Mouse (Mus musculus) thymus, postnatal 14 days (tissue): ENCODE data around the gene Adipoq.
A peak's percentile ranks its signal among the peaks of the same experiment; 100 is the strongest.

Experiments used
- DNase-seq: peaks from one replicate; pipeline ENCODE4 v3.0.0; 2021

Gene Adipoq

GRCm38 (mm10) chr16:23115486-23115885 lies 30.9 kb upstream of the Adipoq start:
- DNase-seq: no peak

- no peak for DNase-seq
These were observed 29.2 kb upstream of the Adipoq start for GRCm38 (mm10) chr16:23117173-23117572.

DNA sequence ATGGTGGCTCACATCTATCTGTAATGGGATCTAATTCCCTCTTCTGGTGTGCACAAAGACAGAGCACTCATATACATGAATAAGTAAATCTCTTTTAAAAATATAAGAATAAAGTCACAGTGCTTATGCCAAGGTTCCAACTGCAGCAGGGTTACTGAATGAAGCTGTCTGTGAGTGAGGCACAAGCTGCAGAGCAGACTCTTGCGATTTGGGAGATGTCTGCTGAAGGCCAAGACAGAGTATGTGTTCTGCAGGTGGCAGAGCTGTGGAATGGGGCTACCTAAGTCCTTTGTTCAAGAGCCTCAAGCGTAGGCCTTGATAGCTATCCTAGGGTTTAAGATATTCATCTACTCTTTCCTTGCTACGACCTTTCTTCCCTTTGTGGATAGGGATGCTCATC lies 23.9 kb upstream of the Adipoq start:
- no peak for DNase-seq

DNA sequence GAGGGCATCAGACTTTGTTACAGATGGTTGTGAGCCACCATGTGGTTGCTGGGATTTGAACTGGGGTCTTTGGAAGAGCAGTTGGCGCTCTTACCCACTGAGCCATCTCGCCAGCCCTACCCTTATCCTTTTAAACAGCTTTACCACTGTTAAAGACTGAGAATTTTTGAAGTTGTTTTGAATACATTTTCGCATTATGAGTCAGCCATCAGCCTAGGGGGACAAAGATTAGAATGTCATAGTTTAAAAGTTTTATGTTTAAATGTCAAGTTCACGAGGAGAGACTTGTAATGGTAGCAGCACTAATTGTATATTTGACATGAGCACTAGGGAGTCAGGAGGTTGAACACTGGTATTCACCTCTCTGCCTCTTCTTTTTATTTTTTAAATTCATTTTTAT lies 23.2 kb upstream of the Adipoq start:
- no peak for DNase-seq

GRCm38 (mm10) chr16:23124398-23124797 lies 21.9 kb upstream of the Adipoq start:
- no peak for DNase-seq

GRCm38 (mm10) chr16:23127311-23127672 lies 19.0 kb upstream of the Adipoq start:
- peak; percentile 25 for DNase-seq

GRCm38 (mm10) chr16:23127673-23128375 lies 18.5 kb upstream of the Adipoq start, which contains the start of gene Rfc4:
Gene Rfc4 (minus strand): TSS chr16:23127737.
- DNase-seq: peak; percentile 93

- no peak for DNase-seq
These were observed 16.0 kb upstream of the Adipoq start for GRCm38 (mm10) chr16:23130303-23130702.

- DNase-seq: no peak
These were observed 14.0 kb upstream of the Adipoq start for GRCm38 (mm10) chr16:23132336-23132735.

GRCm38 (mm10) chr16:23135421-23136149 lies 10.8 kb upstream of the Adipoq start:
- no peak for DNase-seq

- DNase-seq: no peak
These were observed 9.8 kb upstream of the Adipoq start for GRCm38 (mm10) chr16:23136406-23136970.

DNA sequence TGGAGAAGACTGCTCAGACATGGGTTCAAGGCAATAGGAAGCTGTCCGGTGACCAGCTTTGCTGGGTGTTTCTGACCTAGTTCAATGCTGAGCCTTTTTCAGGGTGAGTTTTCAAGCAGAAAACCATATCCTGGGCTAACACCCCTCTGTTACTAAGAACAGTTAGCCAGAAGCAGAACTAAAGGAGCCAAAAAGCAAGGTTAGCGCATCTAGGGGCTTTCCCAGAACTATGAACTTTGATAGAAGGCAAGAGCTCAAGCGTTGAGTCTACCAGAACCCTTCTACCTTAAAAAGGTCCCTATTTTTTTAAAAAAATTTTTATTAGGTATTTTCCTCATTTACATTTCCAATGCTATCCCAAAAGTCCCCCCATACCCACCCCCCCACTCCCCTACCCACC lies 5.4 kb upstream of the Adipoq start:
- DNase-seq: no peak

GRCm38 (mm10) chr16:23144326-23144725 lies 2.0 kb upstream of the Adipoq start:
- peak; percentile 56 for DNase-seq

DNA sequence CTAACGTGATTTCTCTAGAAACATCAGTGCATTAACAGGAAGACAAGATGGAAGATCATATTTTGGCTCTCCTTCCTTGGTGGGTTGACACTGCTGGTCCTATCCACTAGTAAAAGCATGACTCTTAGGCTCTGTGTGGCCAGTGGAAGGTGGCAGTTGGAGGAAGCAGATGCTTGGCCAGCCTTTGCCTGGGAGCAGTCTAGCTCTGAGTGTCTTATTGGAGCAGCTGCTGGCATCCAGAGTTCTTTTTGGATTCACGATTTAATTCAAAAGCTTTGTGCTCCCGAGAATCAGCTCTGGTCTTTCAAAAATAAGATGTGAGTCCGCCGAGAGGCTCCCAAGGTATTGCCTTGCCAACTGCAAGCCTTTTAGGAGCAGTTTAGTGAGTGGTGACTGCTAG lies 1.1 kb upstream of the Adipoq start:
- no peak for DNase-seq

DNA sequence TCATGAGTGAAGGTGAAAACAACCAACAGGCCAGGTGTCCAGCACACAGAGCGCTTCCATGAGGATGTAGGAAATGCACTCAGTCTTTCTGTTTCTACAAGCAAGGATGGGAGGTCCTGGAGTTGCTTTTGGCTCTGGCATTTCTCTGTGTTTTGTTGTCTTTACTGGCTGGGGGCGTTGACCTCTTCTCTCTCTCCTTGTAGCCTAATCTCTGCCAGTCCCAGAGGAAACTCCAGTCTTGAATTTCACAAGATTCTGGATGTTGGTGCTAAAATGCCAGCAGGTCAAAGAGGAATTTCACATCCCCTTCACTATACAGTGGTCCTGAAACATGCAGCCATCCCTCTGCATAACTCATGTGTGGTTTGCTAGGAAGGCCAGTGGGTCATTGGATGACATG lies 2.6 kb downstream of the Adipoq start:
- no peak for DNase-seq

DNA sequence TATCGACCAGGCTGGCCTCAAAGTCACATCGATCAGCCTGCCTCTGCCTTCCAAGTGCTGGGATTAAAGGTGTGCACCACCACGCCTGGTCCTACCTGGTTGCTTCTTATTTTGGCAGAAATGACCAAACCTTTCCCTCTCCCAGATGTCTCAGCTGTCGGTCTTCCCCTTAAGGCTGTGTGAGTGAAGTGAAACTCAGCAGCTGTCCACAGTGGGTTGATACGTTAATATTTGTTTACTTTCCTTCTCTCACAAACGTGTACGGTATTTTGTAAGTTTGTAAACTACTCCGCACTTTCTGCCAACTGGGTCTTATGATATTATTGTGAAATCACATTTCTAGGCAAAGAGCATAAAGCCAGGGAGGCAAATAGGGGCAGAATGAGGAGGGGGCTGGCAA lies 3.1 kb downstream of the Adipoq start:
- no peak for DNase-seq

GRCm38 (mm10) chr16:23151423-23151822 lies 5.1 kb downstream of the Adipoq start:
- DNase-seq: peak; percentile 67

DNA sequence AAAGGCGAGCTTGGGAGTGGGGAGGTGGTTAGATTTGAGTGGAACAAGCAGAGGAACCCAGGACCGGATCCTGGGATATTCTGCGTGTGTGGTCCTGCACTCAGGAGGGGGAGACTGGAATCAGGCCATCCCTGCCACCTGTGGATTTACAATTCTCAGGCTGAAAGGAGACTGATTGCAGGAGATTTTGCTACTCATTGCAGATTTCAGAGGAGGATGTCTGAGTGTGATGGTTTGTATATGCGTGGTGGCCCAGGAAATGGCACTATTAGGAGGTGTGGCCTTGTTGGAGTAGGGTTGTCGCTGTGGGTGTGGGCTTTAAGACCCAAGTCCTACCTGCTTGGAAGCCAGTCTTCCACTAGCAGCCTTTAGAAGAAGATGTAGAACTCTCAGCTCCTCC lies 7.9 kb downstream of the Adipoq start:
- no peak for DNase-seq

GRCm38 (mm10) chr16:23157013-23157412 lies 10.7 kb downstream of the Adipoq start:
- DNase-seq: no peak

DNA sequence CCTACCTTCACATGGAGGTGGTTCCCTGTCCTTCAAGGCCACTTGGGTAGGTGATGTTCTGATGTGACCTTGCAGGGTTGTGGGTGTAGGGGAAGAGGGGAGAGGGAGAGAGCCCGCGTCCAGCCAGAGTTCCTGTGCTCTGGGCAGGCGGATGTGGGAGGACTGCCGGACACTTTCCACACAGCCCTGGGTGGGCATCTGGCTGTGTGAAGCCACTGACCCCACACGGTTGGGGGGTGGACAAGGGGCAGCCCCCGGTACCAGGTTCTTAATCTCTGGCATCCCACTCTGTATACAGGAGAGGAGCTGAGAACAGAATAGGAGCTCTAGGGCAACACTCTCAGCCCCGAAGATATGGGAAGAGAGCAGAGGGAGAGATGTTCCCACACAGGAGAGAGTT lies 12.0 kb downstream of the Adipoq start:
- DNase-seq: no peak

GRCm38 (mm10) chr16:23158957-23159356 lies 12.6 kb downstream of the Adipoq start:
- DNase-seq: no peak

- no peak for DNase-seq
These were observed 13.4 kb downstream of the Adipoq start for GRCm38 (mm10) chr16:23159749-23160148.

- no peak for DNase-seq
These were observed 15.8 kb downstream of the Adipoq start for GRCm38 (mm10) chr16:23162116-23162515.

GRCm38 (mm10) chr16:23164443-23164842 lies 18.1 kb downstream of the Adipoq start:
- DNase-seq: no peak
